Mouse (Mus musculus): ENCODE measurements around the gene 4931422A03Rik.

DNA sequence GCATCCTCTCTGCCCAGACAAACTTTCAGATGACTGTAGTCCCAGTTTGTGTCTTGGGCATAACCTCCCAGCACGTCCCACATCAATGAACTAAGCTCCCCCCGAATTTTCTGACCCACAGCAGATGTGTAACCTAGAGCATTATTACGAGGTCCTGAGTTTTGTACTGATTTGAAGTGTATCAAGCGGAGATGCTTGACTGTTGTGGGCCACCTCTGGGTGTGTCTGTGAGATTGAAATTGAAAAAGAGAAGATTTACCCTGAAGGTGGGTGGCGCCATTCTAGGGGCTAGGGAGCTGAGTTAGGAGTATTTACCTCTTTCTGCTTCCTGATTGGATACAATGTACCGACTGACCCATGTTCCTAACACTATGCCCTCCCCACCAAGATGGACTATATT, 38.4 kb downstream of the 4931422A03Rik start:
- TF ChIP-seq CTCF (IDR thresholded peaks at IDR 0.05; ENCODE audit: borderline replicate concordance, control insufficient read depth, extremely low read depth, insufficient read depth, low read length, poor library complexity), result no peak
- TF ChIP-seq POLR2A (IDR thresholded peaks at IDR 0.05; ENCODE audit: control insufficient read depth, extremely low read depth, insufficient read depth, low read length, poor library complexity), result no peak
